Mouse (Mus musculus) MEL (cell line): ENCODE data around the gene Abhd18. TPM values are rescaled to one million over a fixed set of nuclear protein-coding genes. Genes with fewer than 3 reads are reported as not detected.
A peak's percentile ranks its signal among the peaks of the same experiment; 100 is the strongest.
"Not testable (repeated sequence)": the region's sequence is repeated elsewhere in the genome, so short reads cannot be mapped to it uniquely, and the experiment has no call there.

Experiments used
- DNase-seq: peaks from one replicate; pipeline ENCODE4 v3.0.0; 2011; ENCODE audit warnings: low read depth, low spot score
- H3K27ac ChIP-seq: 2 replicates; pipeline ENCODE4 v1.5.1; 2012; ENCODE audit warnings: low read depth, mild to moderate bottlenecking, control low read depth, low read length, moderate library complexity; ENCODE audit not compliant: control insufficient read depth
- H3K27me3 ChIP-seq, 2 experiments: fragments of 150-350 bp in 1 of 2; sonication (generic) in 1 of 2; 2 replicates each; pipeline ENCODE4 v1.6.1; 2012; ENCODE audit warnings: low read length in 2 of 2, mild to moderate bottlenecking in 2 of 2, improper control_type of control experiment in 1 of 2, moderate library complexity in 1 of 2; ENCODE audit not compliant: insufficient read depth in 2 of 2, control insufficient read depth in 1 of 2
- H3K36me3 ChIP-seq, 2 experiments: 2 replicates each; pipeline ENCODE4 v1.6.1; 2012 to 2014; ENCODE audit warnings: low read length in 2 of 2, improper control_type of control experiment in 1 of 2, inconsistent platforms in 1 of 2, mild to moderate bottlenecking in 1 of 2; ENCODE audit not compliant: insufficient read depth in 2 of 2, control insufficient read depth in 1 of 2
- H3K4me1 ChIP-seq, 2 experiments: fragments of 150-350 bp in 1 of 2; sonication (generic) in 1 of 2; 2 replicates each; pipeline ENCODE4 v1.6.1; 2012; ENCODE audit warnings: low read length in 2 of 2, improper control_type of control experiment in 1 of 2, mild to moderate bottlenecking in 1 of 2; ENCODE audit not compliant: insufficient read depth in 2 of 2, control insufficient read depth in 1 of 2
- H3K4me3 ChIP-seq, 2 experiments: fragments of 150-350 bp in 1 of 2; sonication (generic) in 1 of 2; 2 replicates each; pipeline ENCODE4 v1.5.1; 2012; ENCODE audit warnings: low read depth in 2 of 2, low read length in 2 of 2, mild to moderate bottlenecking in 2 of 2, moderate library complexity in 2 of 2, control low read depth in 1 of 2, improper control_type of control experiment in 1 of 2; ENCODE audit not compliant: control insufficient read depth in 1 of 2, insufficient read depth in 1 of 2
- H3K79me2 ChIP-seq: 2 replicates; pipeline ENCODE4 v1.6.1; 2012; ENCODE audit warnings: mild to moderate bottlenecking, low read length, moderate library complexity; ENCODE audit not compliant: control insufficient read depth, poor library complexity, insufficient read depth
- H3K9ac ChIP-seq: 2 replicates; pipeline ENCODE4 v1.6.1; 2012; ENCODE audit warnings: low read depth, mild to moderate bottlenecking, control low read depth, low read length, moderate library complexity; ENCODE audit not compliant: control insufficient read depth, poor library complexity, severe bottlenecking
- H3K9me3 ChIP-seq: fragments of 150-350 bp; sonication (generic); replicated peaks from 2 replicates; pipeline ENCODE4 v1.6.1; 2012; ENCODE audit warnings: mild to moderate bottlenecking, low read length, improper control_type of control experiment, moderate library complexity; ENCODE audit not compliant: insufficient read depth
- BHLHE40 ChIP-seq: IDR thresholded peaks from 2 replicates; pipeline ENCODE4 v1.6.1; 2012; ENCODE audit warnings: low read depth, mild to moderate bottlenecking, inconsistent platforms, low read length, improper control_type of control experiment, borderline replicate concordance
- CHD1 ChIP-seq: IDR thresholded peaks from 2 replicates; pipeline ENCODE4 v1.6.1; 2012; ENCODE audit warnings: low read depth, mild to moderate bottlenecking, inconsistent platforms, low read length, improper control_type of control experiment
- CHD2 ChIP-seq: IDR thresholded peaks from 2 replicates; pipeline ENCODE4 v1.6.1; 2011; ENCODE audit warnings: low read length, improper control_type of control experiment
- CTCF ChIP-seq, 3 experiments: IDR thresholded peaks in 2 of 3; conservative IDR thresholded peaks in 1 of 3; 2 replicates each; pipeline ENCODE4 v1.5.1; 2011 to 2012; ENCODE audit warnings: low read length in 3 of 3, low read depth in 2 of 3, mild to moderate bottlenecking in 2 of 3, improper control_type of control experiment in 1 of 3, inconsistent platforms in 1 of 3, mixed read lengths in 1 of 3, moderate library complexity in 1 of 3; ENCODE audit not compliant: control insufficient read depth in 1 of 3, insufficient read depth in 1 of 3, poor library complexity in 1 of 3, severe bottlenecking in 1 of 3
- E2F4 ChIP-seq: IDR thresholded peaks from 2 replicates; pipeline ENCODE4 v1.6.1; 2011; ENCODE audit warnings: low read depth, low read length, improper control_type of control experiment, borderline replicate concordance
- ELF1 ChIP-seq: IDR thresholded peaks from 2 replicates; pipeline ENCODE4 v1.6.1; 2014; ENCODE audit warnings: low read depth, mild to moderate bottlenecking, inconsistent platforms, low read length, improper control_type of control experiment, moderate library complexity
- EP300 ChIP-seq, 2 experiments: IDR thresholded peaks; 2 replicates each; pipeline ENCODE4 v1.6.1; 2011; ENCODE audit warnings: improper control_type of control experiment in 2 of 2, low read length in 2 of 2, low read depth in 1 of 2, mild to moderate bottlenecking in 1 of 2
- ETS1 ChIP-seq: IDR thresholded peaks from 2 replicates; pipeline ENCODE4 v1.6.1; 2012; ENCODE audit warnings: low read depth, mild to moderate bottlenecking, inconsistent platforms, low read length, improper control_type of control experiment, moderate library complexity
- GABPA ChIP-seq: IDR thresholded peaks from 2 replicates; pipeline ENCODE4 v1.6.1; 2012; ENCODE audit warnings: low read depth, mild to moderate bottlenecking, inconsistent platforms, low read length, improper control_type of control experiment, moderate library complexity
- GATA1 ChIP-seq: IDR thresholded peaks from 2 replicates; pipeline ENCODE4 v1.6.1; 2011; ENCODE audit warnings: low read depth, low read length, improper control_type of control experiment
- MAFK ChIP-seq: IDR thresholded peaks from 2 replicates; pipeline ENCODE4 v1.6.1; 2011; ENCODE audit warnings: low read depth, mild to moderate bottlenecking, low read length, improper control_type of control experiment, borderline replicate concordance
- MAX ChIP-seq: IDR thresholded peaks from 2 replicates; pipeline ENCODE4 v1.6.1; 2011; ENCODE audit warnings: low read length, improper control_type of control experiment
- MEF2A ChIP-seq: IDR thresholded peaks from 2 replicates; pipeline ENCODE4 v1.6.1; 2014; ENCODE audit warnings: low read depth, mild to moderate bottlenecking, inconsistent platforms, low read length, improper control_type of control experiment; ENCODE audit not compliant: poor library complexity, insufficient replicate concordance, severe bottlenecking; ENCODE audit errors: extremely low read depth
- MXI1 ChIP-seq: IDR thresholded peaks from 2 replicates; pipeline ENCODE4 v1.6.1; 2011; ENCODE audit warnings: mild to moderate bottlenecking, low read depth, low read length, improper control_type of control experiment
- MYB ChIP-seq: IDR thresholded peaks from 2 replicates; pipeline ENCODE4 v1.6.1; 2011; ENCODE audit warnings: mild to moderate bottlenecking, low read depth, low read length, improper control_type of control experiment
- MYC ChIP-seq: IDR thresholded peaks from 2 replicates; pipeline ENCODE4 v1.6.1; 2011; ENCODE audit warnings: low read depth, mild to moderate bottlenecking, low read length, improper control_type of control experiment, moderate library complexity
- NELFE ChIP-seq: IDR thresholded peaks from 2 replicates; pipeline ENCODE4 v1.6.1; 2011; ENCODE audit warnings: low read depth, low read length, improper control_type of control experiment
- POLR2A ChIP-seq, 2 experiments: IDR thresholded peaks; 2 replicates each; pipeline ENCODE4 v1.6.1; 2011 to 2012; ENCODE audit warnings: low read length in 2 of 2, mild to moderate bottlenecking in 2 of 2, control low read depth in 1 of 2, improper control_type of control experiment in 1 of 2, low read depth in 1 of 2, moderate library complexity in 1 of 2; ENCODE audit not compliant: control insufficient read depth in 1 of 2, insufficient read depth in 1 of 2, poor library complexity in 1 of 2
- POLR2AphosphoS2 ChIP-seq: IDR thresholded peaks from 2 replicates; pipeline ENCODE4 v1.6.1; 2011; ENCODE audit warnings: low read length, improper control_type of control experiment
- POLR2AphosphoS5 ChIP-seq: IDR thresholded peaks from 2 replicates; pipeline ENCODE4 v1.6.1; 2012; ENCODE audit warnings: low read depth, borderline replicate concordance, mild to moderate bottlenecking, inconsistent platforms, low read length, moderate library complexity, mixed read lengths
- RAD21 ChIP-seq: IDR thresholded peaks from 2 replicates; pipeline ENCODE4 v1.6.1; 2011; ENCODE audit warnings: mild to moderate bottlenecking, low read depth, low read length, improper control_type of control experiment
- RCOR1 ChIP-seq: IDR thresholded peaks from 2 replicates; pipeline ENCODE4 v1.6.1; 2012; ENCODE audit warnings: low read depth, mild to moderate bottlenecking, inconsistent platforms, low read length, improper control_type of control experiment
- SIN3A ChIP-seq: IDR thresholded peaks from 2 replicates; pipeline ENCODE4 v1.6.1; 2012; ENCODE audit warnings: low read length, improper control_type of control experiment, inconsistent platforms
- SMC3 ChIP-seq: IDR thresholded peaks from 2 replicates; pipeline ENCODE4 v1.6.1; 2011; ENCODE audit warnings: low read depth, low read length, improper control_type of control experiment
- TBP ChIP-seq: IDR thresholded peaks from 2 replicates; pipeline ENCODE4 v1.8.0; 2011; ENCODE audit warnings: low read depth, low read length, improper control_type of control experiment
- TCF12 ChIP-seq: IDR thresholded peaks from 2 replicates; pipeline ENCODE4 v1.6.1; 2014; ENCODE audit warnings: low read depth, mild to moderate bottlenecking, inconsistent platforms, low read length, improper control_type of control experiment, moderate library complexity
- UBTF ChIP-seq: IDR thresholded peaks from 2 replicates; pipeline ENCODE4 v1.6.1; 2012; ENCODE audit warnings: low read depth, mild to moderate bottlenecking, inconsistent platforms, low read length, improper control_type of control experiment, moderate library complexity, borderline replicate concordance; ENCODE audit not compliant: insufficient read depth
- USF1 ChIP-seq: IDR thresholded peaks from 2 replicates; pipeline ENCODE4 v1.6.1; 2014; ENCODE audit warnings: low read depth, mild to moderate bottlenecking, inconsistent platforms, low read length, improper control_type of control experiment, moderate library complexity
- USF2 ChIP-seq, 2 experiments: IDR thresholded peaks; 2 replicates each; pipeline ENCODE4 v1.6.1; 2011 to 2012; ENCODE audit warnings: improper control_type of control experiment in 2 of 2, low read length in 2 of 2, borderline replicate concordance in 1 of 2, inconsistent platforms in 1 of 2, low read depth in 1 of 2, mild to moderate bottlenecking in 1 of 2; ENCODE audit not compliant: insufficient read depth in 1 of 2
- ZC3H11A ChIP-seq: IDR thresholded peaks from 2 replicates; pipeline ENCODE4 v1.6.1; 2012; ENCODE audit warnings: low read depth, mild to moderate bottlenecking, inconsistent platforms, low read length, improper control_type of control experiment
- ZKSCAN1 ChIP-seq: IDR thresholded peaks from 2 replicates; pipeline ENCODE4 v1.6.1; 2012; ENCODE audit warnings: low read depth, mild to moderate bottlenecking, inconsistent platforms, low read length, improper control_type of control experiment, moderate library complexity
- ZMIZ1 ChIP-seq: IDR thresholded peaks from 2 replicates; pipeline ENCODE4 v1.6.1; 2012; ENCODE audit warnings: low read depth, mild to moderate bottlenecking, inconsistent platforms, low read length, improper control_type of control experiment, moderate library complexity
- ZNF384 ChIP-seq: IDR thresholded peaks from 2 replicates; pipeline ENCODE4 v1.6.1; 2012; ENCODE audit warnings: low read depth, mild to moderate bottlenecking, inconsistent platforms, low read length, improper control_type of control experiment
- polyA plus RNA-seq, 2 experiments: library from polyadenylated mRNA; stranded (reverse) in 1 of 2; unstranded in 1 of 2; fragments of >175 nt in 1 of 2; fragments of >200 nt in 1 of 2; gene quantifications; 2 replicates each; pipeline versions ENCODE4 v1.2.1 to v1.2.4; 2012; ENCODE audit warnings: low replicate concordance in 2 of 2, low read depth in 1 of 2; ENCODE audit not compliant: insufficient read length in 2 of 2, insufficient read depth in 1 of 2, missing spikeins in 1 of 2
- total RNA-seq: library from RNA; depleted of rRNA; stranded (reverse); fragments of 300-350 nt; gene quantifications from 2 replicates; pipeline ENCODE4 v1.2.3, GENCODE M21; 2012

Abhd18 gene
- total and polyA plus RNA-seq, 3 experiments = 1.3 to 3.6 TPM; not detected in 1

DNA sequence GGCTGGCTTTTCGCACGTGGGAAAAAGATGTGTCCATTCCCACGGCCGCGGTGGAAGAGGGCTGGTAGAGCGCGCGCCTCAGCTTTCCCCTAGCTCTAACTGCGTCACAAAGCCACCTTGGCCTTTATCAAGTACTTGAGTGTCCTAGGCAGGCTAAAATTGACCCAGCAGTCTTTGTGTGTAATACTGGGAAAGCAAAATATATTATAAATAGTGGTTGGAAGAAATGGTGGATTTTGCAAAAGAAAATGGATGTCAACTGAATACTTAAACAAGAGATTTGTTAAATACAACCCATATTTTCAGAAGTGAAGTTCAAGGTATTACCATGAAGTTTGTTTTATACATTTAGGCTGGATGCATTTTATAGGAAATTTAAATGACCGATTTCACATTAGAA lies 55.7 kb downstream of the Abhd18 start, which contains the start of gene 1700034I23Rik:
Gene 1700034I23Rik (minus strand): TSS at position 101 of the 400 bp plus-strand sequence.
- not testable (repeated sequence) for H3K27ac ChIP-seq, H3K27me3 ChIP-seq, H3K9me3 ChIP-seq, H3K36me3 ChIP-seq, H3K9ac ChIP-seq, DNase-seq, H3K79me2 ChIP-seq, H3K4me3 ChIP-seq, H3K4me1 ChIP-seq

DNA sequence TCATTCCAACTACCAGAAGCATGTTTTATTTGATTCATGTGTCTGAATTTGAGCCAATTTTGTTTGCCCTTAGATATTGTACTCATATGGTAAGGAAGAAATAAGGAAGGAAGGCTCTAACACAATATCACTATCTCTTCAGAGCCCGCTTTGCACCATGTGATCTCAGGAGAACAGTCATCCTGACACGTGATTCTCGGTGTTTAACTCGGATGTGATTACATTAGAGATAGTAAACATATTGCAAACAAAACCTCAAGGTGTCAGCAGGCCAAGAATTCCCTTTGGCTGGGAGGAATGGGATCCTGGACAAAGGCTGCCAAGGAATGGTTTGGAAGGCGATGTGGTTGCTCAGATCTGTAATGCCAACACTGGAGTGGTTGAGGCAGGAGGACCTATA lies 91.4 kb downstream of the Abhd18 start:
- Histone ChIP-seq H3K36me3 (peaks cover 0 to 7% of the 10 kb centered on the region in 2 experiments; a peak in 3 of 4 replicates), H3K4me1 (peaks cover 3 to 5% of the 10 kb centered on the region in 2 experiments; a peak in 3 of 4 replicates)

DNA sequence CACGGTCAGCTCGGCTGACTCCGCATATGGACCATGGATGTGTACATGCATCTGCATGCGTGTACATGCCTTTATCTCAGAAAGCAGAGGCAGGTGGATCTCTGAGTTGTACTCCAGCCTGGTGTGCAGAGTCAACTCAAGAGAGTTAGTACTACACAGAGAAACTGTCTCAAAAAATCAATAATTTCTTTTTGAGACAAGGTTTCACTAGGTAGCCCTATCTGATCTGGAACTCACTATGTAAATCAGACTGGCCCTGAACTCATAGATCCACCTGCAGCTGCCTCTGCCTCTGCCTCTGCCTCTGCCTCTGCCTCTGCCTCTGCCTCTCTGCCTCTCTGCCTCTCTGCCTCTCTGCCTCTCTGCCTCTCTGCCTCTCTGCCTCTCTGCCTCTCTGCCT lies 91.8 kb downstream of the Abhd18 start:
- Histone ChIP-seq H3K79me2 (no peaks in the 10 kb centered on the region), H3K9me3 (no peaks in the 10 kb centered on the region), H3K9ac (no peak overlapping the region), H3K27ac (peak overlapping the region; percentile 17; the same call in 1 of the 2 replicates), H3K36me3 (peaks cover 0 to 7% of the 10 kb centered on the region in 2 experiments; a peak in 3 of 4 replicates), H3K4me3 (no peak overlapping the region), H3K27me3 (no peaks in the 10 kb centered on the region), H3K4me1 (peaks cover 3 to 5% of the 10 kb centered on the region in 2 experiments; a peak in 3 of 4 replicates)
- DNase-seq = no peak
- no peak for TF ChIP-seq ZKSCAN1
- TF ChIP-seq RAD21 = no peak
- TF ChIP-seq CTCF (IDR thresholded peaks at IDR 0.05 in 2 of 3, conservative IDR thresholded peaks at IDR 0.05 in 1 of 3; ENCODE audit: control insufficient read depth in 1 of 3, insufficient read depth in 1 of 3, low read depth in 2 of 3, low read length in 3 of 3, poor library complexity in 1 of 3, severe bottlenecking in 1 of 3) = no peak
- TF ChIP-seq USF1 = no peak
- TF ChIP-seq E2F4 = no peak
- no peak for TF ChIP-seq BHLHE40
- no peak for TF ChIP-seq GATA1
- TF ChIP-seq POLR2AphosphoS2 = no peak
- TF ChIP-seq MYB = no peak
- TF ChIP-seq ZMIZ1 = no peak
- TF ChIP-seq MAX = no peak
- no peak for TF ChIP-seq EP300 (IDR thresholded peaks at IDR 0.05; ENCODE audit: low read depth in 1 of 2, low read length in 2 of 2)

More for the DNA sequence above, 91.4 kb downstream of the Abhd18 start:
- no peaks in the 10 kb centered on the region for H3K9me3 ChIP-seq
- no peak overlapping the region for H3K4me3 ChIP-seq
- DNase-seq = peak; percentile 69
- H3K27me3 ChIP-seq = no peaks in the 10 kb centered on the region
- no peaks in the 10 kb centered on the region for H3K79me2 ChIP-seq
- TF ChIP-seq SMC3 = no peak
- TF ChIP-seq MAX = peak; percentile 96
- peak; percentile 71 for TF ChIP-seq GATA1
- peak; percentile 49 to 72; a peak in 3 of 4 replicates for TF ChIP-seq EP300 (IDR thresholded peaks at IDR 0.05; ENCODE audit: low read depth in 1 of 2, low read length in 2 of 2)
- TF ChIP-seq ZKSCAN1 = no peak
- TF ChIP-seq CHD2 = no peak
- peak; percentile 44 for TF ChIP-seq SIN3A
- peak; percentile 82 for TF ChIP-seq ETS1
- TF ChIP-seq TCF12 = peak; percentile 33; the same call in 1 of the 2 replicates
- TF ChIP-seq RAD21 = no peak
- TF ChIP-seq ELF1 = no peak
- TF ChIP-seq ZNF384 = no peak
- no peak for TF ChIP-seq UBTF
- peak; percentile 80 for TF ChIP-seq MXI1
- no peak for TF ChIP-seq MAFK
- TF ChIP-seq ZC3H11A = no peak
- peak; percentile 88 for TF ChIP-seq BHLHE40
- TF ChIP-seq GABPA = no peak
- no peak for TF ChIP-seq E2F4
- TF ChIP-seq MEF2A = no peak
- peak in 1 of 2 experiments; percentile 86; a peak in 2 of 4 replicates for TF ChIP-seq USF2 (IDR thresholded peaks at IDR 0.05; ENCODE audit: borderline replicate concordance in 1 of 2, insufficient read depth in 1 of 2, low read depth in 1 of 2, low read length in 2 of 2)
- TF ChIP-seq POLR2AphosphoS5 = no peak
- TF ChIP-seq POLR2A (IDR thresholded peaks at IDR 0.05; ENCODE audit: control insufficient read depth in 1 of 2, insufficient read depth in 1 of 2, low read depth in 1 of 2, low read length in 2 of 2, poor library complexity in 1 of 2) = no peak
- TF ChIP-seq NELFE = no peak
- no peak for TF ChIP-seq CTCF (IDR thresholded peaks at IDR 0.05 in 2 of 3, conservative IDR thresholded peaks at IDR 0.05 in 1 of 3; ENCODE audit: control insufficient read depth in 1 of 3, insufficient read depth in 1 of 3, low read depth in 2 of 3, low read length in 3 of 3, poor library complexity in 1 of 3, severe bottlenecking in 1 of 3)
- TF ChIP-seq TBP = no peak
- TF ChIP-seq MYC = peak; percentile 77; the same call in 1 of the 2 replicates
- TF ChIP-seq CHD1 = no peak
- no peak for TF ChIP-seq ZMIZ1
- peak; percentile 94 for TF ChIP-seq USF1
- peak; percentile 47; the same call in 1 of the 2 replicates for TF ChIP-seq RCOR1
- H3K27ac ChIP-seq = peak overlapping the region; percentile 17; the same call in 1 of the 2 replicates
- no peak overlapping the region for H3K9ac ChIP-seq
